Mouse (Mus musculus) common myeloid progenitor, adult 5-6 weeks (primary cell): ENCODE data around the gene Ptrh2. TPM values are rescaled to one million over a fixed set of nuclear protein-coding genes. Genes with fewer than 3 reads are reported as not detected.

ENCODE experiments used
- ATAC-seq: replicated peaks from 2 replicates; pipeline ENCODE4 v1.8.0; 2016; ENCODE audit warnings: low read depth, mild to moderate bottlenecking, moderate TSS enrichment, inconsistent platforms; ENCODE audit not compliant: poor library complexity, severe bottlenecking
- total RNA-seq: library from RNA; stranded (forward); fragments of 200-1000, 187-1606 nt; gene quantifications from 2 replicates; pipeline ENCODE4 v1.2.3, GENCODE M21; 2017

Gene Ptrh2
- 29.6 and 34.2 TPM in 2 replicates for total RNA-seq

DNA sequence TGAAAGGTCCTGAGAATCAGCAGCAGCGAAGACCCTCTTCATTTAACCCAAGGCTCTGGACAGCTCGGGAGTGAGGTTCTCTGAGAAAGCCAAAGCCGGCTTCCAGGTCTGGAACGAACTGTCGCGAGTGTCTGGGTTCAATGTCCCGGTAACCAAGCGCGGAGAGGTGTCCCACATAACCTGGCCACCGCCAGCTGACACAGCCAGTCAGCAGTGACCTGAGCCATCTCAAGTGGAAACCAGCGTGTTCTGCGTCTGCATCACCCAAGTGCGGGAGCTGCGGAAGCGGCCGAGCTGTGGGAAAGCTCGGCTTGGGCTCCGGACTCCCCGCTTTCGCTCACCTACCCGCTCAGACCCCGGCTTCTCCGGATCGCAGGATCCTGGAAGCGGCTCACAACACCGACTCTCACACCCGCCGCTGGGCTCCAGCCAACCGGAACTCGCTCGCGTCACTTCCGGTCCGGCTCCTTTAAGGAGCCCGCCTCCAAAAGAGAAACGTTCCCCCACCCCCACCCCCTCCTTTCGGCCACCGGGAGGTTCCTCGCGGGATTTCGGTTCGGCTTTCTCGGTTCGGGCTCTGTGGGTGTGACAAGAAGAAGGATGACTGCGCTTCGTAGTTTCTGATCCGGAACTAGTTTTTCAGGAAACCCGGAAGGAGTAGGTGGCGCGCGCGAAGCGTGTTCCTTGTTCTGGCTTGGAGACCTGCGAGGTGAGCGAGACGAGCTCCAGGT is at the start of gene Ptrh2, which contains the start of gene Vmp1:
Gene Ptrh2 (plus strand): TSS at position 591 of the 731 bp plus-strand sequence.
Gene Vmp1 (minus strand): TSS at position 442 of the 731 bp plus-strand sequence.
- ATAC-seq: peak; percentile 94

DNA sequence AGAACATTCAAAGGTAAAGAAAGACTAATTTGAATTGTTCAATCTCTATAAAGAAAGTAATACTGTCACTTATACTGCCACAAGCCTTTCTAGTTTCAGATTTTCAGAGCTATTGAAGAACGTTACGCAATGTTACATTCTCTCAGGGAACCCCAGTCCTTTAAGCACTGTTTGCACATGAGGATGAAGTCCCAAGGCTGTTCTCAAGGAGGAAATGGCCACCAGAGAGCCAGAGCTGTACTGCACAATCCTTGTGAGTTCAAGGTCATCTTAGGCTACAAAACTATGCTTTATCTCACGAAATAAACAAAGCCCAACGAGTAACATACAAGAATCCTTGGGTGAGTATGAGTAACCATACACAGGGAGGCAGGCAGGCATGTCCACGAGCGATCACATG is 49.4 kb upstream of the Ptrh2 start:
- no peak for ATAC-seq

DNA sequence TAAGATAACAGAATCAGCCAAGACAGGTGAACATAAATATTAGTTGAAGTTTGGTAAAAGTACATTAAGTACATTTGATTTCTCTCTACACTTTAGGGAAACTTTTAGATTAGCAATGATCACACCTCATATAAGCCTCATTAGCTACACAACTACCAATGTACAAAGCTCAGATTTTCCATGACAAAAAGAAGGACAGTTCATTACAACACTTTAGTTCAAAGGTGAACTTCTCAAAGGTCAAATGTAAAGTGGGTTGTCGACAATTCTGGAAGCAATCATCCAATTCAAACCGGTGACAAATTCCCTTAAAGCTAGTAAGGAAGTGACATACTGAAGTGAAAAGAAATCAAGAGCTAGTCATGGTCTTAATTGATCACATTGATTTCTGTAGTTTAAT is 46.1 kb upstream of the Ptrh2 start:
- ATAC-seq: no peak

DNA sequence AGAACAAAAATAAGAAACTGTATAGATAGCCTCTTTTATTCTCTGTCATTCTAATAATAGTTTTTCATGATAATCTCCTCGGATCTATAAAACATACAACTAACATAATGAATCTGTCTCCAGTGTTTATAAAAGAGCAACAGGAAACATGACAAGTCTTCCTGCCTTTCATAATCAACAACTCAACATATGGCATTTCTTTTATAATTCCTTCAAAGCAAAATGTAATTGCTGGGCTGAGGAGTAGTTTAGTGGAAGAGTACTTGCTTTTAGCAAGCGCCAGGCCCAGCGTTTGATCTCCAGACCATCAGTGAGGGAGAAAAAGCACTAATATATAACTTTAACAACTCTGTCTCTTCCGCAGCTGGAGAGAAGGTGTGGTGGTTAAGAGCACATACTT is 42.1 kb upstream of the Ptrh2 start:
- ATAC-seq: no peak

DNA sequence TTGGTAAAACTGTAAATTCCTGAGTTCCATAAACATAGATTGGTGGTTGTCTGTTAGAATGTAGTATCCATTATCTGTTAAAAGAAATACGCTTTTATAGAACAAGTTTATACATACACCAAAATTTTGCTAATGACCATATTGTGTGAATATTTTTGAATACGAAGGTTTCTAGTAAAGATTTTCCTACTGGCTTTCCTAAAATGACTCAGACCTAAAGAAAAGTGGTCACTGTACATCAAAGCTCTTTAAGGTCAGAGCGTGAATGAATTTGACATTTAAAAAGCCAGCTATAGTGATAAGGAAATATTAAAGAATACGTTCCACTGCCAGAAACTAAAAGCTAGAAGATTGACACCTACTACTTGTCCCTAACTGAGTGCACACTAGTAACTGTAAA is 39.2 kb upstream of the Ptrh2 start:
- ATAC-seq: no peak

DNA sequence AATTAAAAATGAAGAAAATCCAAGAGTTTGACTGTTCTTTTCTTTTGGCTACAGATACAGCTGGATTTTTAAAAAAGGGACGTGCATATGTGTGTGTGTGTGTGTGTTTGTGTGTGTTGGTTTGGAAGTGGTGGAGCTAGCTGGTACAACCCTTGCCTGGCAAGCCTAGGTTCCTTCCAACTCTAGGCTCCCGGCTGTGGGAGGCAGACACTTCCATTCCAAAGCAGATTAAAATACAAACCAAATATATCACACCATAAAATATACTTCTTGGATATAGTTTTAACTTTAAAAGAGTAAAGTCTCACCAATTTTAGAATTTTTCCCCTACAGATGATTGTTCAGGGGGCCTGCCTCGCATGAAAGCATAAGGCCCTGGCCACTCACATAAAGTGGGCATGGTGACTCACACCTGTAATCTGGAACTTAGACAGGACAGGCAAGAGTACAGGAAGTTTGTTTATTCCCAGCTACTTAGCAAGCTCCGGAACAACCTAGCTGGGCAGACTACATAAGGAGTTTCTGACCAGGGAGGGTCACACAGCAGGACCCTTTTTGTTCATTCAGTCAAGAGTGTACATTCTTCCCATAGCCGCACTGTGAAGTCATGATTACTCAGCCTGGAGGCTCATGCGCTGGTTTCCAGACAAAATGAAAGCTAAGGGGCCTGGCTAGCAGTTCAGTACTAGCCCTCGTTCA is 37.5 kb upstream of the Ptrh2 start:
- ATAC-seq: no peak

DNA sequence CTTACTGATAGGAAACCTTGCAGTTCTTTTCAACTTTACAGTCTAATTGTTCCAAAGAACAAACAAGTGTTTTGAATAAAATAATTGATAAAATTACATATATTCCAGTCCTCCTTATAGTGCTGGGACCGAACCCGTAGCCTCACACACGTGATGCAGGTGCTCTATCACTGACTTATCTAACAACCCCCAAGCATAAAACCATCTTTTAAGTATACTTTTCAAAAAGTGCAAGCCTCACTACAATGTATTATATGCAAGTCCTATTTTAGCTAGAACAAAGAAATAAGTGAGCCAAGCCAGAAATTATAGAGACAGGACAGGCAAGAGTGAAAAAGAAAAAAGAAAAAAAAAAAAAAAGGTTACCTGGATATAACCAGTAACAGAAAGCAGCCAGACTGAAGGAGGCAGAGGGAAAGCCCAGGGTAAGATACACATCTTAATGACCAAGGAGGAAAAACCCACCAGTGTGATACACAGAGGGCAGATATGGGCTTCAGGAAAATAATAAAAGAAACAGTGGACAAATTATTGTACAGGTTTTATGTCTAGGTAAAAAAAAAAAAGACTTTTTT is 36.8 kb upstream of the Ptrh2 start:
- no peak for ATAC-seq

DNA sequence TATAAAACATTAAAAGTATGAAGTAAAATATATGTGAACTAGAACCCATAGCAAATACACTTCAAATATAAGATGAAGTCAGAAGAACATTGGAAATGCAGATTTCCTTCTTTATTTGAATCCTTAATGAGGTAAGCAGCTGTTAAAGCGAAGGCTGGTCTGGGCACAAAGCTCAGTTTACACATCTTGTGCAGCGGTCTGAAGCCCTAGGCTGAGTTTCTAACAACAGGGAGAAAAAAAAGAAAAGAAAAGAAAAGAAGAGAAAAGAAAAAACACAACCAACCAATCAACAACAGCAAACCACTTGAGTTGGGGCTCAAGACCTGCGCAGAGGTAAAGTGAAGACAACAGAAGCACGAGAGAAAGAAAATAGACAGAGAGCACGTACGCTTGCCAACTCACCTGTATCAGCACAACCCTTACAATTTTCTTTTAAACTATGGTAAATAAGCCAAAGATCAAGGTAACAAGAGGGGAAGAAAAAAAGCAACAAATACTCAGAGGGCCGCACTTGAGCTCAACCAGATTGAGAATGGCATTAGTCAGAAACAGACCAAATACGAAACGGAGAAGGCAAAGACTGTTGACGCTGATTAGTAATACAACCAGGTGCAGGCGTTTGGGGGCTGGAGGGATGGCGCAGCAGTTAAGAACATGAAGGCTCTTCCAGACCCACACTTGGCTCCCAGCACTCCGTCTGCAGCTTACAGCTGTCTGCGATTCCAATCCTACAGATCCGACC is 35.9 kb upstream of the Ptrh2 start:
- ATAC-seq: no peak

DNA sequence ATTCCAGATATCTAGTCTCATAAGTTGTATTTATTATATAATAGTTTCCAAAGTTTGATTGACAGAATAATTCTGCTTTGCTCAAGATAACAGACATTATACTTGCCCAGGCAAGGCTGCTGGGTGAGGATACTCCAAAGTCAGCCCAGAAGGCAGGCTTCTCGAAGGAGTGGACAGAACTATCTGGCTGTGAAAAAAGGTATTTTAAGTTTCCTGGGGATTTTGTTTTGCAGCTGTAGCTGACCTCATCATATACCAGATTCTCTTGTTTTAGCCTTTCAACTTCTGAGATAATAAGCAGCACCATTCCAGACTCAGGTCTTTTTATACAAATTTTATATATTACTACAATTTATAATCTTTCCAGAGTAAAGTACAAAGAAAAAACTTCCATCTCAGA is 34.2 kb upstream of the Ptrh2 start:
- ATAC-seq: no peak

DNA sequence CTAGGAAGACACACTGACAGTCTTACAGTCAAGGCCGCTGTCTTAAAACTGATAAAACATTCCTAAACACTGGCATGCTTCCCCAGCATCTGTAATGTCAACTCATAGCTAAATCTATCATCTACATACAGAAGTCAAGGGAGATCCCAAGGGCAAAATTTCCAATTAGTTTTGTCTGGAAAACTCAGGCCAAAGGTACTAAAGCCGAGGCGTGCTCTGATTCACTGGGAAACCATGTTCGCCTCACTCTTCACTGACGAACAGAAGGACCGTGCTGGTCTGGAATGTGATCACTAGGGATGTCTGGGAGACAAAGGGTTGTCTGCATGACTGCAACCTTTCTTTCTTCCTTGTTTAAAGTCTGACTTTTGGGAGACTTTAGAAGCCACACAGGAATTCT is 33.1 kb upstream of the Ptrh2 start:
- ATAC-seq: no peak

DNA sequence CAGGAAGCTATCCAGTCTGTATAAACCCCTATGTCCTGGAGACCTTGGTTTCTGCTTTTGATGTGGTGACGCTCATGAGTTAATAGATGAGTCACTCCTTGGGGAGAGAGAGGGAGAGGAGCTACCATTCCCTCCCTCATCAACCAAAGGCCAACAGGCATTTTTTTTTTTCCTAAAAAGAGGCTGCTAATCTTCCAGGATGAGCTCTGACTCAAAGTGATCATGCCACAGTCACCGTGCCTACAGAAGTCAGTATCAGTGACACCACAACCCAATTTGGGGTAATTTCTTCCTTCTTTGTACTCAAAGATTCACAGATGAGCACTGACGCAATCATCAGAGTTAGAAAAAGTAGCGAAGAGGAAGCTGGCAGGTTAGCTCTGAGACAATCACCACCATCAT is 31.2 kb upstream of the Ptrh2 start:
- ATAC-seq: peak; percentile 45

DNA sequence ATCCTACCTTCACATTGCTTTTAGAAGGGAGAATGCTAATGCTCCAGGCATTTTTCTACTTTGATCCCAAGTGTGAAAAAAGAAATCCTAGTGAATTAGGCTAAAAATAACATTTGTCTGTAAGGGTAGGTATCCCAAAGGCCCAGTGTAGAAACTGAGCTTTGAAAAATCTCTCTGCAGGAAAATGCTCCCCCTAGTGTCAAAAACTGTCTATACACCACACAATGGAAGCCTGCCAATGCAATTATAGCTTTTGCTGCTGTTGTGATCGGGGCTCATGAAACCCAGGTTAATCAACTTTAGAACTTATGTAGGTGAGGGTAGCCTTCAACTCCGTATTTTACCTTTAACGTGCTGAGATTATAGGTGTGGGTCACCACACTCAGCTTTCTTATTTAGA is 30.3 kb upstream of the Ptrh2 start:
- peak; percentile 67 for ATAC-seq

DNA sequence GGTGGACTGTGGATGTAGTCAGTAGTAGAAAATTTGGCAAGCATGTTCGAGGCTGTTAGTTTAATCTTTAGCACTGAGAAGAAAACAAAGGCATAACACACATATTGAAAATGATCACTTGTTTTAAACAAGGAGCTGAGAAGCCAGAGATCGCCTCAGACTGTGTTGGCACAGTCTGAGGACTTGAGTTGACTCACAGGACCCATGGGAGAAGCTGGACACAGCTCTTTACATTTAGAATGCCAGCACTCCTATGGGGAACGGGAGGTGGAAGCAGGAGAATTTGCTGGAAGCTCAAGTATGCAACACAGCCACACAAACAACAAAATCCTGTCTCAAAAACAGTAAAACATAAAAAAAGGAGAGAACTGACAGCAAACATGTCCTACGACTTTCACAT is 29.7 kb upstream of the Ptrh2 start:
- no peak for ATAC-seq

DNA sequence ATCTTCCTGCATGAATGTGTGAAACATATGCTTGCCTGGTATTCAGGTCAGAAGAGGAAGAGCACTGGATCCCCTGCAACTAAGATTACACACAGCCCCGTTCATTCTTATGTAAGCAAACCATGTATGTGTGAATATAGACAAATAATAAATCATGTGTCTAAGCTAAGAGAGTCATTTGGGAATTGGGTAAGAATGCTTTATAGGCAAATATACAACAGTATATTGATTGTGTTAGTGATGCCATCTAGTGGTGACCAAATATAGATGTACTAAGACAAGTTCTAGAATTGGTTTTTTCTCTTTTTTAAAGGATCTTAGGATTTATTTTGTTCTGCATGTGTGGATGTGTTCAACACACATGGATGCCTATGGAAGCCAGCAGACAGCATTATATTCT is 28.1 kb upstream of the Ptrh2 start:
- ATAC-seq: 0 out of 2 replicates have a peak, but pooled peaks have one; percentile 37

DNA sequence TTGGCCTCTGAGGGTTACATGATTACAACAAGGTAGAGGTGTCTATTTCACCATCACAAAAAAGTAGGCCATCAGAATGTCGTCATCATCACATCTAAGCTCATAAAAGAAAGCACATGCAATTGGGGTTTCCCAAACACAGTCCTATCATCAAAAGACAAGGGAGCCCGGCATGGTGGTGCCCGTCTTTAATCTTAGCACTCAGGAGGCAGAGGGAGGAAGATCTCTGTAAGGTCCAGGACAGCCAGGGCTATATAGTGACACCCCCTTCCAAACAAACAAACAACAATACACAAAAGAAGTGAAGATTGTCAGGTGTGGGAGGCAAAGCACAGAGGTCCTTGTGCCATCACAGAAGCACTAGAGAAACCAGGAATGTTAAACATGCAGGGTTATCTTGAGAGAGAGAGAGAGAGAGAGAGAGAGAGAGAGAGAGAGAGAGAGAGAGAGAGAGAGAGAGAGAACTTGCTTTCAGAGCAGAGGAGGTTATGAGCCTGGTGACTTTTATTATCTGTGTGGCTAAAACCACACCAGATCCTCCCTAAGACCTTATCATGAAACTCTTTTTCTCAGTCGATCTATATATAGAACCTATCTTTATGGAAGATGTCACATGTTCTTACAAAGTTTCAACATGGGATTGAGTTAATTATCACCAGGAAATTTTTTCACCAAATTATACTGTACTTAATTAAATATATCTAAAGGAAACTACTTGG is 26.8 kb upstream of the Ptrh2 start:
- ATAC-seq: no peak

DNA sequence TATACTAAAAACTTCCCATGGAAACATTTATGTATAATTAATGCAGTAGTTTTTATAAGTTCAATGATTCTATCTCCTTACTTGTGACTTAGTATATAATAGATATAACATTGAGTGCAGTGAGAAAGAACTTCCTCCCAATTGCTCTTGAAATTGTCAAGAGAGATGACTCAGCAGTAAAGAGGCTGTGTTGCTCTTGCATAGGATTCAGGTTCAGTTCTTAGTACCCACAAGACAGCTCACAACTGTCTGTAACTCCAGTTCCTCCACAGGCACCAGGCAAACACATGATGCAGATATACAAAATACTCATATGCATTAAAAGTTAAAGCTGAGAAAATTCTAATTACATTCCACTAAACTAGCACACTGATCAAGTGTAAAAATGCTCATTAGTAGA is 25.9 kb upstream of the Ptrh2 start:
- ATAC-seq: 0 out of 2 replicates have a peak, but pooled peaks have one; percentile 42

DNA sequence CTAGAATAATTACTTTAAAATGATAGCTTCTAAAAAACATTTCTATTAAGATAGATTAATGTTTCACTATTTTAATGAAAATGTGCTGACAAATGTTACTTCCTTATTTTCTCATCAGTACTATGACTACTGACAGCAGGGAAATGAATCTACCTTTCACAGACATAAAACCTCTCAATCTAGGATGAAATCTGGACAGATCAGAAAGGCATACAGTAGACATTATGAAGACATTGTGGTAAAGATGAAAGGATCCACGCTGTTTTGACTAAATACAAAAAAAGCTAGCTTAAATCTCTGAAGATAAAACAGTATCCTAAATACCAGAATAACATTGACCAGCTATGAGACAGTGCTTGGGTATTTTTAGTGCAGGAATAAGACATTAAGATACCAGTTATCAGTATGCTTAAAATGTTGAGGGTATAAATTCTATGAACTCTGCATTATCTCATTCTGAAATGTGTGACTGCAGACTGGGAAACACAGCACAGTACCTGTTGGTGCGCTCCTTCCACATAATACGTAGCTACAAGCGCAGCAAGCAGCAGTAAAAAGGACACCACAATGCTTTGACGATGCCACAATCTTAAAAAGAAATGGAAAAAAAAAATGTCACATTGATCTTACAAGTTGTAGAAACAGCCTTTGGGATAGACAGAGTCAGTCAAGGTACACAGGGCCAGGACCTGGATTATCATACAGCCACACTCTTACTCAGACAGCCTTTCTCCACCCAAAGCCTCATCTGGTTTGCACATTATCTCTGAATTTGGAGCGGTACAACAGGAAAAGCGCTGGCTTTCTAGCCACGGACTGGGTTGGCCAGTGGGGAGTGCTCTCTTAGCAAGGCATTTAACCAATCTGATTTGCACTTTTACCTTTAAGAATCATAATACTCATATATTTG is 20.5 kb upstream of the Ptrh2 start:
- no peak; the same call in 1 of the 2 replicates for ATAC-seq

DNA sequence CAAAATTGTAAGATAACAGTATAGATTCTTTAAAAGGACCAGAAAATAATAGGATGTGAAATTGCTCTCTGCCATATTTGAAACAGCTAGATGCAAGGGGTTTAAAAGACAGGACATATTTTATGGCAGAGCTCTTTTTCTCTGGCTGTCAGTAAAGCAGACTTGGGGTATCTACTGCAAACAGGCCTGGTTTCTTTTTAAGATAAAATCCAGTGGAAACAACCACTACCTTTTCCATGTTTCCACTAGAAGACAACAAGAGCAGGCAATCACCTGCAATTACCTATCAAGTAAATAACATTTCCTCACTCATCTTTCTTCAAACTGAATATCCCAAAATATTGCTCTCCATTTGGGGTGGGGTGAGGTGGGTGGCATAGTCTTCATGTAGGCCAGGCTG is 19.8 kb upstream of the Ptrh2 start:
- ATAC-seq: no peak

DNA sequence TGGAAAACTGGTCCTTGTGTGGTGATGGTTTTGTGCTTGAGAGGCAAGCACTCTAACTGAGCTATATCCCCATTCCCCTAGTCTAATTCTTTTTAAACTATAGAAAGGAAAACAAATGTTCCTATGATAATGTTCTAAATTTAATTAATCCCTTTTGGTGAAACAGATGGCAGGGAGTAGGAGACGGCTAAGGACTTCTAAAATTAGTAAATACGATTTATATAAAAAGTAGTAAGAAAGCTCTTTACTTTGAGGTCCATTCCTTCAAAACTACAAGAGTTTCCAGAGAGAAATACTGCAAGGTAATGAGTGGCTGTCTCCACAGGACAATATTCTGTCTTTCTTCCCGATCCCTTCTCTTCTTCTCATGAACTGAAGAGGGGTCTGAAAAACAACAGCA is 19.4 kb upstream of the Ptrh2 start:
- no peak for ATAC-seq
